Mouse (Mus musculus): ENCODE results near the gene Bmi1. TPM values are rescaled to one million over a fixed set of nuclear protein-coding genes. Genes with fewer than 3 reads are reported as not detected.

Gene Bmi1
- polyA plus RNA-seq, 1 experiment from 2014 or later: 25.9 TPM

DNA sequence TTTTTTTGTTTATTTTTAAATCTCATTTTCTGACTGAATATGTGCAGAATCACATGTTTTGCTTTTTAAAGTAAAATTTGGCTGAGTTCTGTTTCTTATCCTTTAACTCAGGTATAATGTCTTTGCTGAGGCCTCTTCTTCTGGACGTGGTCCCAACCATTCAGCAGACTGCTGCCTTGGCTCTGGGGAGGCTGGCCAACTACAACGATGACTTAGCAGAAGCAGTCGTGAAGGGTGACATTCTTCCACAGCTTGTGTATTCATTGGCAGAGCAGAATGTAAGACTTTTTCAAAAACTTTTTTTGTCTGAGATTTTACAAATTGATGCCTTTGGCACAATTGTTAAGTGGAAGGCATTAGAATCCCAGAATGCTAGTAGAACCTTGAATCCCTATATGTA is 33.5 kb downstream of the Bmi1 start:
- Histone ChIP-seq H3K9me3 (no peaks in the 10 kb centered on the region), H3K27ac (no peak overlapping the region), H3K27me3 (ENCODE audit: poor library complexity, severe bottlenecking) (peaks cover 5% of the 10 kb centered on the region), H3K36me3 (replicated peaks) (no peaks in the 10 kb centered on the region), H3K4me1 (no peaks in the 10 kb centered on the region), H3K4me3 (no peak overlapping the region)
- no peak for DNase-seq (ENCODE audit: extremely low spot score, low spot score)
- 79% methylated on average over 3 of the region's 3 CpGs for WGBS

DNA sequence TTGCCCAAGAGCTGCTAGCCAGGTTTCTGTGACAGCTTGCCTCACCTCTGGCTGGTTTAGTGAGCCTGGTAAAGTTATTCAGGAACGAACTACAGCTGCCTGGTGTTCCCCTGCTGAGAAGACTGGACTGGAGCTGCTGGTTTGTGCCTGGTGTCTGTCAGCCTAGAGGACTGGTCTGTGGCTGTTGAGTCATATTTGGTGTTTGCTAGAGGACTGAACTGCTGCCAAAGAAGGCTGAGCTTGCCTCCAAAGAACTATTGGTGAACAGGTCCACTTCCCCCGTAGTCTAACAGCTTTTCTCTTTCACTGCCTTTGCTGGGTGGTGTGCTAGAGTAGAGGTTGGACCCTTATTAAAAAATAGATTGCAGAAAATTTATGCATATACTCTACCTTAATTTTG is 36.3 kb downstream of the Bmi1 start:
- Histone ChIP-seq H3K27ac (no peak overlapping the region), H3K9me3 (no peaks in the 10 kb centered on the region), H3K4me1 (no peaks in the 10 kb centered on the region), H3K27me3 (ENCODE audit: poor library complexity, severe bottlenecking) (no peaks in the 10 kb centered on the region; the same call in 1 of the 2 replicates), H3K4me3 (no peak overlapping the region), H3K36me3 (replicated peaks) (no peaks in the 10 kb centered on the region)
- DNase-seq (ENCODE audit: extremely low spot score, low spot score): no peak
- 75% methylated on average over 2 of the region's 2 CpGs for WGBS

DNA sequence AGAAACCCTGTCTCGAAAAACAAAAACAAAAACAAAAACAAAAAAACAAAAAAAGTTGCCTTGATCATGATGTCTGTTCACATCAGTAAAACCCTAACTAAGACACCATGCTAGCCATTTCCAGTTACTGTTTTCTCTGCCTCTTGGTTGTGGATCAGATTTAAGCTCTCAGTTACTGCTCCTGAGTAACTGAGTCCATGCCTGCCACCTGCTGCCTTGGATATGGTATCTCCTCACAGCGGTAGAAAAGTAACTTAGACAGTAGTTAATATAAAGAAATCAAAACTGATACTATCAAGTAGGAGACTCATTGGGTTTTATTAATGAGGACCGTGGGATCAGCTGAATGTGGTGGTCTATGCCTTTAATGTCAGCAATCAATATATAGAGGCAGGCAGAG is 37.5 kb downstream of the Bmi1 start:
- no peaks in the 10 kb centered on the region for H3K4me1 ChIP-seq
- 79% methylated on average over 3 of the region's 3 CpGs for WGBS
- no peaks in the 10 kb centered on the region for H3K9me3 ChIP-seq
- DNase-seq (ENCODE audit: extremely low spot score, low spot score): no peak
- H3K36me3 ChIP-seq (replicated peaks): no peaks in the 10 kb centered on the region
- no peak overlapping the region for H3K27ac ChIP-seq
- H3K27me3 ChIP-seq (ENCODE audit: poor library complexity, severe bottlenecking): no peaks in the 10 kb centered on the region; the same call in 1 of the 2 replicates
- H3K4me3 ChIP-seq: no peak overlapping the region

DNA sequence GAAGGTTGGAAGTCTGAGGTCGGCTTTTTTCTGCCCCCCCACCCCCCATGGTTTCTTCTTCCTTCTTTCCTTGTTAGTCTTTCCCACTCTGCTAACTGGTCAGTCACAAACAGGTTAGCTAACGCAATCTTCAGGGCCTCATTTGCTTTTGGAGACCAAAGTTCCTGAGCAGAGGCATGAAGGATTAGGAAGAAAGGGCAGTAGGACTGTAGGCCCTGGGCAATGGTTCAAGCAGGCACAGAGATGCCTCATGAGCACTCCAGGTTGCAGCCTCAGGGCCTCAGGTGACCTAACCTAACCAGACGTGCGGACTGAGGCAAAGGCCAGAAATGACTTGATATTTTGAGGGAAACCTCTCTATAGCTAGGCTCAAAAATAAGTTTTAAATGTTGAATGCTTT is 41.7 kb downstream of the Bmi1 start:
- no peak overlapping the region for H3K4me3 ChIP-seq
- no peaks in the 10 kb centered on the region for H3K36me3 ChIP-seq (replicated peaks)
- 84% methylated on average over 4 of the region's 4 CpGs for WGBS
- H3K27me3 ChIP-seq (ENCODE audit: poor library complexity, severe bottlenecking): peaks cover 28% of the 10 kb centered on the region; the same call in 1 of the 2 replicates
- 0 out of 2 replicates have a peak, but pooled peaks cover 4% of the 10 kb centered on the region for H3K4me1 ChIP-seq
- no peaks in the 10 kb centered on the region for H3K9me3 ChIP-seq
- H3K27ac ChIP-seq: no peak overlapping the region
- DNase-seq (ENCODE audit: extremely low spot score, low spot score): no peak

DNA sequence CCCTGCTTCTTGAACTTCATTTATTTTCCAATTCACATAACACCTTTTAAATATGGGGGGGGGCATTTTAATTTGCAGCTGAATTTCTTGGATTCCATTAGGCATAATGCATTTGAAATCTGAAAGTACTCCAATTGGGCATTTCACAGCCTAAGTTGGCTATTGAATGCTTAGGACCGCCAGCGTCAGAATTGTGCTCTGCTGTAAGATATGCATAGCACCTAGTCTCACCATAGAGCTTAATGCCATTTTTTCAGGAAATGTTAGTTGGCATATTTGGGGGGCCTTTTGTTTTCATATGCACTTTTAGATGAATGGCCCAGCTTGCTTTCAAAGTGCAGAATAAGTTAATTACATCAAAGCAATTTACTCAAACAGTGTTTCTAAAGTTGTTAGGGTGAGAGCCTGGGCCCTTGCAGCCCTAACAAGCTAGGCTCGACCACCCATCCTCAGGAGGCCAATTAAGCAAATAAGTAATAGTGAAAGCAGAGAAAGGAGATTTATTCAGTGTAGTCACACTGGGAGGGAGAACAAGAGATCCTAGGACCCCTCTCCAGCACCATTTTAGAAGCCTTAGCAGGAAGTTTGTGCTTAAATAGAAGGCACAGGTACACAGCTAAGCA is 45.5 kb downstream of the Bmi1 start:
- Histone ChIP-seq H3K9me3 (no peaks in the 10 kb centered on the region), H3K36me3 (replicated peaks) (no peaks in the 10 kb centered on the region), H3K27me3 (ENCODE audit: poor library complexity, severe bottlenecking) (peaks cover 40% of the 10 kb centered on the region; the same call in 1 of the 2 replicates), H3K4me1 (0 out of 2 replicates have a peak, but pooled peaks cover 4% of the 10 kb centered on the region), H3K4me3 (no peak overlapping the region), H3K27ac (no peak overlapping the region)
- 55% methylated on average over 3 of the region's 3 CpGs for WGBS
- DNase-seq (ENCODE audit: extremely low spot score, low spot score): no peak

DNA sequence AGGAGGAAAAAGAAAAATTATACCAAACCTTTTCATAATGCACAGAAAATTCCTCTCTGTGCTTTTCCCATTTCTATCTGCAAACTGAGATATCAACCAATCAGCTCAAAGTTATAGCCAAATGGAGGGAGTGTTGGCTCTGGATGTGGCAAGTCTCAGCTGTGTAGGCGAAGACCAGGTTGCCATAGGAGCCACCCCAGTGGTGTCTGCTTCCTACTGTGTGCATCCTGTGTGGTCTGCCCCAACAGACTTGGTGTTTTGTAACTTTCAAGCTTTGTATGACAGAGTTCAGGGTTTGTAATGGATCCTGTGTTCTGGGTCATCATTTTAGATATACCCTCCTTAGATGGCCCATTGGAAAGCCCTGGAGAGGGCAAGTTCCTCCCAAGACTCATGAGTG is 47.6 kb downstream of the Bmi1 start:
- H3K36me3 ChIP-seq (replicated peaks): no peaks in the 10 kb centered on the region
- no peak overlapping the region for H3K27ac ChIP-seq
- 93% methylated on average over 1 of the region's 1 CpGs for WGBS
- DNase-seq (ENCODE audit: extremely low spot score, low spot score): no peak
- H3K4me3 ChIP-seq: no peak overlapping the region
- H3K9me3 ChIP-seq: no peaks in the 10 kb centered on the region
- H3K4me1 ChIP-seq: 0 out of 2 replicates have a peak, but pooled peaks cover 4% of the 10 kb centered on the region
- H3K27me3 ChIP-seq (ENCODE audit: poor library complexity, severe bottlenecking): peaks cover 55% of the 10 kb centered on the region

DNA sequence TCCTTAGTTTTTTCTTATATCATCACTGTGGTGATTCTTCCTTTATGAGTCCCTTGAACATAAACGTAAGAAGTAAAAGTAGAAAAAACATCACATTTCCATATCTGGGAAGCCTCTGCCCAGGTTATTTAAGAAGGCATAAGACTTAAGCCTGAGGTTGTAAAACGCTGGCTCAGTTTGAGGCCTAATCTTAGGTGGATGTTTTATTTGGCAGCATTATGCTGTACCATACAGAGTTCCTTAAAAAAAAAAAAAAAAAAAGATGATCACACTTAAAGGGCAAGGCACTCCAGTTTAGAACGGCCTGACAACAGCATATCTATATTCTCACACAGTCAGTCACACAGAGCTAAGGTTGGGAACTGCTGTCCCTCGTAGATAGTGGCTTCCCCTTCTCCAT is 49.1 kb downstream of the Bmi1 start:
- DNase-seq (ENCODE audit: extremely low spot score, low spot score): no peak
- Histone ChIP-seq H3K27ac (no peak overlapping the region), H3K27me3 (ENCODE audit: poor library complexity, severe bottlenecking) (peaks cover 56% of the 10 kb centered on the region), H3K9me3 (no peaks in the 10 kb centered on the region), H3K36me3 (replicated peaks) (no peaks in the 10 kb centered on the region), H3K4me1 (no peaks in the 10 kb centered on the region), H3K4me3 (no peak overlapping the region)
- 84% methylated on average over 4 of the region's 4 CpGs for WGBS

DNA sequence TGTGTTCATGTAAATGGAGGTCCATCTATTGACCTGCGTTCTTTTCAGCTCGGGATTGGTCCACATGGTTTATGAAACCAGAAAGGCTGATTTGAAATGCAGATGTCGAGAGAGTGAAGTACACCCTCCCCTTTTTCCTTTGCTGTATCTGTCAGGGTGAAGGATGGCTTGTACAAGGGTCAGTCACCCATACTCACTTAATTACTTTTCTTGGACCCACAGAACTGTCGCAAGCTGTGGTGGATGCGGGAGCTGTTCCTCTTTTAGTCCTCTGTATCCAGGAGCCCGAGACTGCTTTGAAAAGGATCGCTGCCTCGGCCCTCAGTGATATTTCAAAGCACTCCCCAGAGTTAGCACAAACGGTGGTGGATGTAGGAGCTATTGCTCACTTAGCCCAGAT is 54.9 kb downstream of the Bmi1 start:
- H3K4me3 ChIP-seq: no peak overlapping the region
- DNase-seq (ENCODE audit: extremely low spot score, low spot score): no peak
- 52% methylated on average over 9 of the region's 9 CpGs for WGBS
- H3K4me1 ChIP-seq: peaks cover 14% of the 10 kb centered on the region
- H3K36me3 ChIP-seq (replicated peaks): no peaks in the 10 kb centered on the region
- no peak overlapping the region for H3K27ac ChIP-seq
- peaks cover 59% of the 10 kb centered on the region for H3K27me3 ChIP-seq (ENCODE audit: poor library complexity, severe bottlenecking)
- no peaks in the 10 kb centered on the region for H3K9me3 ChIP-seq

DNA sequence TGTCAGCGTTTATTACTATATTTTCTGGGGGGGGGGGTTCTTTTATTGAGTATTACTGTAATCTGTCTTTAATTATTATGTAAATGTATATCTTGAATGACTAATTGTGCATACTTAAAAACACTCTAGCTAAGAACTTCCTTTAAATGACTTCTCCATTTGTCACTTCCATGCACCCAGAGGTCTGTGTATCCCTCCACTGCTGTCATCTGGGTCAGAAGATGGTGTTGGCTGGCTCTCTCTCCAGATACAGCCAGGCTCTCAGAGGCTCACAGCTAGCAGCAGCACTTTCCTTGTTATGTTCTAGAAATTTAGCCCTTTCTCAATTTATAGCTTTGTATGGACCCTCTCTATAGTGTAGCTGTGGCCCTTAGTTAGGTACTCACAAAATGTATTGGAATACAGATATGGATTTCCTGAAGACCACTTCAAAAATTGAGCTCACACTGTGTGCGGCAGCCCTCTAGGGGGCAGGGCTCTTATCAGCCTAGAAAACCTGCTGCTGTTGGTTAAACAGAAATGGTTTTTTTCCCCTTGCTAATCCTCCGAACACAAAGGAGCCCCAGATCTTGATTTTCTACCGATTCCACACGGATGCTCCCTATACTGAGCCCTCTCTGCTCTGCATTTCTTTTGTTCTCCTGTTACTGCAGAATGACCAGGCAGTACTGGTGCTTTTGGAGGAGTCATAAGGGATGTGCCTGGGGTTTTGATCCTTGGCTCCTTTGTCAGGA is 57.7 kb downstream of the Bmi1 start:
- H3K27me3 ChIP-seq (ENCODE audit: poor library complexity, severe bottlenecking): peaks cover 49% of the 10 kb centered on the region
- WGBS: 34% methylated on average over 5 of the region's 5 CpGs
- DNase-seq (ENCODE audit: extremely low spot score, low spot score): no peak
- H3K36me3 ChIP-seq (replicated peaks): no peaks in the 10 kb centered on the region
- no peaks in the 10 kb centered on the region for H3K9me3 ChIP-seq
- H3K27ac ChIP-seq: 0 out of 2 replicates have a peak overlapping the region, but pooled peaks have one; percentile 16
- peaks cover 14% of the 10 kb centered on the region for H3K4me1 ChIP-seq
- H3K4me3 ChIP-seq: no peak overlapping the region

Other genes starting within 250 kb of the Bmi1 start
- gene Commd3, start 4.6 kb upstream of the Bmi1 start, polyA plus RNA-seq (2016; fragmentation: Nextera tagmentation; extraction: Ambion mirVana): 87.4 and 90.9 TPM in 2 replicates
- gene Spag6, start 17.0 kb downstream of the Bmi1 start, polyA plus RNA-seq (2016; fragmentation: Nextera tagmentation; extraction: Ambion mirVana): not detected in 2 replicates